Mouse (Mus musculus): ENCODE results near the gene Ranbp2. TPM values are rescaled to one million over a fixed set of nuclear protein-coding genes. Genes with fewer than 3 reads are reported as not detected.
"Not testable (repeated sequence)": the region's sequence is repeated elsewhere in the genome, so short reads cannot be mapped to it uniquely, and the experiment has no call there.

The Ranbp2 gene
- polyA plus RNA-seq, 1 experiment from 2014 or later, result 16.4 TPM

DNA sequence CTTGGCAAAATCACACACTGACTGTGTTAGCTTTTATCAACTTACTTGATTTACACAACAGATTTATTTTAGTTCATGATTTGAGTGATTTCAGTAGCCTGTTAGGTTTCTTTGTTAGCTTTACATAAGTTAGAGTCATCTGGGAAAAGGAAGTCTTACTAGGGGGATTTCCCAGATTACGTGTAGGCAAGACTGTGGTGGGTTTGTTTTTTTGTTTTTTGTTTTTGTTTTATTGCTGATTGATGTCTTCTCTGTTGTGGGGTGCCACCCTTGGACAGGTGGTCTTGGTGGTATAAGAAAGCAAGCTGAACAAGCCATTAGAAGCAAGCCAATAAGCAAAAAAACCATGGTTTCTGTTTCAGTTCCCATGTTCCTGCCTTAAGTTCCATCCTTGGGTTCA, 82.6 kb downstream of the Ranbp2 start:
- Histone ChIP-seq H3K4me3 (replicated peaks; ENCODE audit: low read depth, low read length) (no peak overlapping the region), H3K27ac (no peak overlapping the region), H3K9me3 (replicated peaks; ENCODE audit: low read length) (no peaks in the 10 kb centered on the region), H3K4me2 (ENCODE audit: low read length) (no peak overlapping the region), H3K9ac (ENCODE audit: low read depth, low read length) (no peak overlapping the region), H3K36me3 (ENCODE audit: insufficient read depth, low read length) (no peaks in the 10 kb centered on the region), H3K4me1 (replicated peaks; ENCODE audit: insufficient read depth, low read length) (no peaks in the 10 kb centered on the region), H3K27me3 (ENCODE audit: insufficient read depth, low read length) (no peaks in the 10 kb centered on the region)
- ATAC-seq (replicated peaks; ENCODE audit: low FRiP score, low read depth), result no peak
- WGBS, result 68% methylated on average over 1 of the region's 1 CpGs
- TF ChIP-seq CTCF (IDR thresholded peaks at IDR 0.05; ENCODE audit: low read depth), result no peak
- DNase-seq (ENCODE audit: low spot score), result no peak

DNA sequence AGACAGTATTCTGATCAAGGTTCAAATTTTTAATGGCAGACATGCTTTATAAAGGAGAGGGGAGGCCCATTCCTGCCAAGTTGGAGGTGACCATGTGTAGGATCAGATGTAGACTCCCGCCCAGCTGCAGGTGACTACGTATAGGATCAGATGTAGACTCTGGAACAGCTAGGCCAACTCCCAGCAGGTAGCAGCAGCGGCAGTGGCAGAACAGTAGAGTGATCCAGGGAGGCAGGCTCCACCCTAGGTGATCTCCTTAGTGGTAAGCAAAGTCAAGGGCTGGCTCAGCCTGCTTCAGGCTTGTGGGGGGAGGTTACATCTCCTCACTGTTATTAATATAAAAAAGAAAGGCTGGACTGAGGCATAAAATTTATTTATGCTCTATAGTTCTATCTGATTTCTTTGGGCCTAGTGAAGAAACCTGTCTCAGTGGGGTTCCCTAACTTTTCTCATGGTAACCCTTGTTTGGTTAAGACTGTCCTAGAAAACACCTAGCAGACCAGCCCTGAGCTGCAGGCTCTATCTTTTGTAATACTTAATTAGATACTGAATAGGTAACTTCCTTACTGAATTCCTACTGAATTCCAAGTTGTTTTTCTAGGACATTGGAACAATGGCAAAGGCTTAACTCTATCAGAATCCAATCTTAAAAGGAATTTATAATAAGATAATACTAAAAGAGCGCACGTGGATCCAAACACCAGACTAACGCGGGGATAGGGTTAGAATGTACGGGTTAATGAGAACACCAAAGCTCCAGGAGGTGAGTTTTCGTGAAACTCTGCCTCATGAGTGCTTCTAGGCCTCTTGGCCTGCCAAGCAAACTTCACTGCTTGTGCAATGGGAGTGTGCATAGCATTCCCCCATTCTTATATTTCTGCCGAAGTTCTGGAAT, 84.4 kb downstream of the Ranbp2 start:
- no peak for TF ChIP-seq CTCF (IDR thresholded peaks at IDR 0.05; ENCODE audit: low read depth)
- no peaks in the 10 kb centered on the region; the same call in 1 of the 2 replicates for H3K9me3 ChIP-seq (replicated peaks; ENCODE audit: low read length)
- WGBS, result 87% methylated on average over 10 of the region's 10 CpGs
- no peak overlapping the region for H3K4me3 ChIP-seq (replicated peaks; ENCODE audit: low read depth, low read length)
- no peak for ATAC-seq (replicated peaks; ENCODE audit: low FRiP score, low read depth)
- DNase-seq (ENCODE audit: low spot score), result no peak
- no peaks in the 10 kb centered on the region for H3K4me1 ChIP-seq (replicated peaks; ENCODE audit: insufficient read depth, low read length)
- H3K27me3 ChIP-seq (ENCODE audit: insufficient read depth, low read length), result no peaks in the 10 kb centered on the region
- no peak overlapping the region for H3K27ac ChIP-seq
- H3K4me2 ChIP-seq (ENCODE audit: low read length), result no peak overlapping the region
- H3K36me3 ChIP-seq (ENCODE audit: insufficient read depth, low read length), result no peaks in the 10 kb centered on the region
- H3K9ac ChIP-seq (ENCODE audit: low read depth, low read length), result no peak overlapping the region

DNA sequence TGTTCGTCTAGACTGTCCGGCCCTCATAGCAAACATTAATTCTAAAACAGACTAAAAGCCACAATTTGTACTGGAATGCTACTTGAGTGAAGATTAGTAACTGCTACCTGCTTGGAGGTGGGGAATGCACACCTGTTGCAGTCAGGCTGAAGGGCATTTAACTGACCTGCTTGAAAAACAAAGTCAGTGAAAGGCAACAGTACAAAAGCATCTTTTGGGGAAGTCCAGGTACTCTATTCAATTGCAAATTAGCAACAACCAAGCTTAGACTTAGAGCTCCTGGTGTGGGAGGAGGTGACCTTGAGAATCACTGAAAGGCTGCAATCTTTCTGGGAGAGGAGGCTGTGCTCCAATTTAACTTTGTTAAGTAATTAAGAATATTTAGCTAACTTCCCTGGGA, 85.5 kb downstream of the Ranbp2 start:
- no peaks in the 10 kb centered on the region; the same call in 1 of the 2 replicates for H3K9me3 ChIP-seq (replicated peaks; ENCODE audit: low read length)
- H3K36me3 ChIP-seq (ENCODE audit: insufficient read depth, low read length), result no peaks in the 10 kb centered on the region
- DNase-seq (ENCODE audit: low spot score) (no peak), ATAC-seq (replicated peaks; ENCODE audit: low FRiP score, low read depth) (no peak)
- H3K4me1 ChIP-seq (replicated peaks; ENCODE audit: insufficient read depth, low read length), result no peaks in the 10 kb centered on the region
- no peaks in the 10 kb centered on the region for H3K27me3 ChIP-seq (ENCODE audit: insufficient read depth, low read length)
- H3K27ac ChIP-seq, result no peak overlapping the region
- 98% methylated on average over 2 of the region's 2 CpGs for WGBS
- TF ChIP-seq CTCF (IDR thresholded peaks at IDR 0.05; ENCODE audit: low read depth), result no peak
- H3K4me3 ChIP-seq (replicated peaks; ENCODE audit: low read depth, low read length), result no peak overlapping the region
- H3K9ac ChIP-seq (ENCODE audit: low read depth, low read length), result no peak overlapping the region
- no peak overlapping the region for H3K4me2 ChIP-seq (ENCODE audit: low read length)

DNA sequence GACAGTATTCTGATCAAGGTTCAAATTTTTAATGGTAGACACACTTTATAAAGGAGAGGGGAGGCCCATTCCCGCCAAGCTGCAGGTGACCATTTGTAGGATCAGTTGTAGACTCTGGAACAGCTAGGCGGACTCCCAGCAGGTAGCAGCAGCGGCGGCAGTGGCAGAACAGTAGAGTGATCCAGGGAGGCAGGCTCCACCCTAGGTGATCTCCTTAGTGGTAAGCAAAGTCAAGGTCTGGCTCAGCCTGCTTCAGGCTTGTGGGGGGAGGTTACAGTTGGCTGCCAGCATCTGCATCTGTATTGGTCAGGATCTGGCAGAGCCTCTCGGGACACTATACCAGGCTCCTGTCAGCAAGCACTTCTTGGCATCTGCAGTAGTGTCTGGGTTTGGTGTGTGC, 89.6 kb downstream of the Ranbp2 start:
- not testable (repeated sequence) for H3K27me3 ChIP-seq (ENCODE audit: insufficient read depth, low read length); H3K9me3 ChIP-seq (replicated peaks; ENCODE audit: low read length); H3K27ac ChIP-seq; H3K4me2 ChIP-seq (ENCODE audit: low read length); H3K4me1 ChIP-seq (replicated peaks; ENCODE audit: insufficient read depth, low read length); H3K4me3 ChIP-seq (replicated peaks; ENCODE audit: low read depth, low read length); DNase-seq (ENCODE audit: low spot score); ATAC-seq (replicated peaks; ENCODE audit: low FRiP score, low read depth); H3K9ac ChIP-seq (ENCODE audit: low read depth, low read length); H3K36me3 ChIP-seq (ENCODE audit: insufficient read depth, low read length)
- WGBS, result 89% methylated on average over 5 of the region's 5 CpGs

DNA sequence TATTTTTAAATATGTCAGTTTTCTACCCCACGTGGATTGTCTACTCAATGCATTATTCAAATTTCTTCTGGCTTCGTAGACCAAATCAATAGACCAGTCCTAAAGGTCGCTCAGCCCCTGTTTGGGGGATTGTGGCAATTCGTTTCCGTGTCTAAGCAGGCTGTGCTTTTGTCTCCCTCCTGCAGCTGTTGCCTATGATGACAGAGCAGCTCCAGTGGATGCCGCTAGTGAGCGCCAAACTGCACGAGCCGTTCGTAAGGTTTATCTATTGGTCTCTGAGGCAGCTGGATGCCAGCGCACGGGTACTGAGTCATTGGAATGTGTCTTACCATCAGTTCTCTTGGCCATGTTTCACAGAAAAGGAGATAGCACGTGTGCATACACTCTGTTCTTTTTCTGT, 93.9 kb downstream of the Ranbp2 start:
- no peak for ATAC-seq (replicated peaks; ENCODE audit: low FRiP score, low read depth)
- no peaks in the 10 kb centered on the region; the same call in 1 of the 2 replicates for H3K9me3 ChIP-seq (replicated peaks; ENCODE audit: low read length)
- H3K4me2 ChIP-seq (ENCODE audit: low read length), result no peak overlapping the region
- WGBS, result 78% methylated on average over 13 of the region's 13 CpGs
- H3K27me3 ChIP-seq (ENCODE audit: insufficient read depth, low read length), result no peaks in the 10 kb centered on the region
- H3K4me3 ChIP-seq (replicated peaks; ENCODE audit: low read depth, low read length), result no peak overlapping the region
- H3K36me3 ChIP-seq (ENCODE audit: insufficient read depth, low read length), result no peaks in the 10 kb centered on the region
- H3K4me1 ChIP-seq (replicated peaks; ENCODE audit: insufficient read depth, low read length), result no peaks in the 10 kb centered on the region
- no peak overlapping the region for H3K27ac ChIP-seq
- no peak for DNase-seq (ENCODE audit: low spot score)
- H3K9ac ChIP-seq (ENCODE audit: low read depth, low read length), result no peak overlapping the region
- TF ChIP-seq CTCF (IDR thresholded peaks at IDR 0.05; ENCODE audit: low read depth), result no peak

Other genes with a start within 250 kb of the Ranbp2 start
- not detected in 2 replicates for gene AW822073, start 222.0 kb upstream of the Ranbp2 start, polyA plus RNA-seq (2015; fragmentation: Nextera tagmentation; extraction: Ambion mirVana)
- not detected in 2 replicates for gene Duxf3, start 214.2 kb upstream of the Ranbp2 start, polyA plus RNA-seq (2015; fragmentation: Nextera tagmentation; extraction: Ambion mirVana)
- not detected in 2 replicates for gene Gm4981, start 210.2 kb upstream of the Ranbp2 start, polyA plus RNA-seq (2015; fragmentation: Nextera tagmentation; extraction: Ambion mirVana)
- gene Gcc2, start 191.4 kb upstream of the Ranbp2 start, polyA plus RNA-seq (2015; fragmentation: Nextera tagmentation; extraction: Ambion mirVana), result 71.6 and 75.8 TPM in 2 replicates
- 143 and 159 TPM in 2 replicates for gene Lims1, start 123.5 kb upstream of the Ranbp2 start, polyA plus RNA-seq (2015; fragmentation: Nextera tagmentation; extraction: Ambion mirVana)
- 4.6 and 5.5 TPM in 2 replicates for gene Ccdc138, start 51.0 kb downstream of the Ranbp2 start, polyA plus RNA-seq (2015; fragmentation: Nextera tagmentation; extraction: Ambion mirVana)
- 0.51 and 0.64 TPM in 2 replicates for gene Edar, start 228.7 kb downstream of the Ranbp2 start, polyA plus RNA-seq (2015; fragmentation: Nextera tagmentation; extraction: Ambion mirVana)

Data from kidney, postnatal 0 days (tissue).